ENCODE assay signal across 8 mouse cellular contexts in genomic region chr15:86202640-86203039, GRCm38 (mm10). TPM values are rescaled to one million over a fixed set of nuclear protein-coding genes. Genes with fewer than 3 reads are reported as not detected.
DNase-seq lines count a peak whose midpoint lies in the region; ATAC-seq and TF ChIP-seq lines count a peak whose summit lies in the region.

No protein-coding gene starts in this region.

- TF ChIP-seq POLR2A in lung, adult 2 months (IDR thresholded peaks at IDR 0.05; ENCODE audit: borderline replicate concordance, extremely low read depth, low read depth, low read length): 0 out of 2 replicates have a peak, but pooled peaks have one; percentile 9

- no peaks in the 10 kb centered on the region for H3K9me3 ChIP-seq in kidney, embryonic 15.5 days (replicated peaks)
- no peaks in the 10 kb centered on the region for H3K9me3 ChIP-seq in embryonic facial prominence, embryonic 10.5 days
- H3K9me3 ChIP-seq in stomach, embryonic 15.5 days: no peaks in the 10 kb centered on the region
- H3K9me3 ChIP-seq in forebrain, embryonic 12.5 days: no peaks in the 10 kb centered on the region

- no peak overlapping the region for H3K4me2 ChIP-seq in kidney, embryonic 15.5 days
- no peak overlapping the region for H3K4me2 ChIP-seq in stomach, embryonic 15.5 days
- no peak overlapping the region for H3K4me2 ChIP-seq in forebrain, embryonic 12.5 days

- TF ChIP-seq CTCF in lung, adult 2 months (IDR thresholded peaks at IDR 0.05; ENCODE audit: insufficient read depth, low read length): no peak

- H3K36me3 ChIP-seq in kidney, embryonic 15.5 days: no peaks in the 10 kb centered on the region
- H3K36me3 ChIP-seq in embryonic facial prominence, embryonic 10.5 days (replicated peaks): no peaks in the 10 kb centered on the region
- H3K36me3 ChIP-seq in stomach, embryonic 15.5 days: no peaks in the 10 kb centered on the region
- H3K36me3 ChIP-seq in forebrain, embryonic 12.5 days (replicated peaks): no peaks in the 10 kb centered on the region

- no peaks in the 10 kb centered on the region for H3K27me3 ChIP-seq in kidney, embryonic 15.5 days
- no peaks in the 10 kb centered on the region for H3K27me3 ChIP-seq in embryonic facial prominence, embryonic 10.5 days (replicated peaks; ENCODE audit: low read depth, poor library complexity, severe bottlenecking)
- H3K27me3 ChIP-seq in stomach, embryonic 15.5 days (replicated peaks): no peaks in the 10 kb centered on the region
- no peaks in the 10 kb centered on the region for H3K27me3 ChIP-seq in forebrain, embryonic 12.5 days

- 13% methylated on average over 6 of the region's 6 CpGs for WGBS in kidney, embryonic 15.5 days
- 48% methylated on average over 6 of the region's 6 CpGs for WGBS in embryonic facial prominence, embryonic 10.5 days
- WGBS in lung, adult 2 months: 19% methylated on average over 6 of the region's 6 CpGs
- WGBS in stomach, embryonic 15.5 days: 38% methylated on average over 6 of the region's 6 CpGs
- WGBS in forebrain, embryonic 12.5 days: 70% methylated on average over 6 of the region's 6 CpGs

- no peak overlapping the region for H3K9ac ChIP-seq in kidney, embryonic 15.5 days
- no peak overlapping the region for H3K9ac ChIP-seq in stomach, embryonic 15.5 days
- no peak overlapping the region for H3K9ac ChIP-seq in forebrain, embryonic 12.5 days

- H3K4me1 ChIP-seq in kidney, embryonic 15.5 days: peaks cover 54% of the 10 kb centered on the region
- peaks cover 23% of the 10 kb centered on the region for H3K4me1 ChIP-seq in embryonic facial prominence, embryonic 10.5 days
- H3K4me1 ChIP-seq in lung, adult 2 months (ENCODE audit: control insufficient read depth, insufficient read depth, low read length): peaks cover 32% of the 10 kb centered on the region
- H3K4me1 ChIP-seq in stomach, embryonic 15.5 days: peaks cover 8% of the 10 kb centered on the region; the same call in 1 of the 2 replicates
- peaks cover 5% of the 10 kb centered on the region; the same call in 1 of the 2 replicates for H3K4me1 ChIP-seq in forebrain, embryonic 12.5 days

- no peak for DNase-seq in kidney, adult 9 months
- DNase-seq in embryonic facial prominence, embryonic 10.5 days (ENCODE audit: low spot score): no peak
- DNase-seq in lung, adult 2 months: no peak
- DNase-seq in urinary bladder, postnatal 4 days (ENCODE audit: low spot score in 2 of 2): no peak
- DNase-seq in ovary, adult 18-20 months (ENCODE audit: low spot score): no peak

- 0 out of 2 replicates have a peak, but pooled peaks have one; percentile 19 for ATAC-seq in kidney, embryonic 15.5 days (replicated peaks; ENCODE audit: low FRiP score)
- ATAC-seq in stomach, embryonic 15.5 days (ENCODE audit: insufficient read depth, low FRiP score, low read depth): no peak
- no peak for ATAC-seq in forebrain, embryonic 12.5 days (ENCODE audit: low FRiP score)

- no peak overlapping the region for H3K27ac ChIP-seq in kidney, embryonic 15.5 days
- H3K27ac ChIP-seq in embryonic facial prominence, embryonic 10.5 days (replicated peaks): peak overlapping the region; percentile 27; the same call in 1 of the 2 replicates
- peak overlapping the region; percentile 51; the same call in 1 of the 2 replicates for H3K27ac ChIP-seq in stomach, embryonic 15.5 days
- H3K27ac ChIP-seq in forebrain, embryonic 12.5 days: no peak overlapping the region

- no peak overlapping the region for H3K4me3 ChIP-seq in kidney, embryonic 15.5 days (replicated peaks)
- no peak overlapping the region for H3K4me3 ChIP-seq in embryonic facial prominence, embryonic 10.5 days
- no peak overlapping the region for H3K4me3 ChIP-seq in lung, adult 2 months (replicated peaks; ENCODE audit: extremely low read depth, low read depth, low read length)
- no peak overlapping the region for H3K4me3 ChIP-seq in stomach, embryonic 15.5 days (replicated peaks)
- no peak overlapping the region for H3K4me3 ChIP-seq in forebrain, embryonic 12.5 days (replicated peaks)

RNA-seq across cellular contexts. Expression of gene Tbc1d22a, which starts 11.6 kb away (rescaled TPM):
- 13.1 and 13.8 TPM in 2 replicates for polyA plus RNA-seq in kidney, embryonic 15.5 days (2015; fragmentation: Nextera tagmentation; extraction: Ambion mirVana)
- polyA plus RNA-seq in embryonic facial prominence, embryonic 10.5 days (2016; fragmentation: Nextera tagmentation; extraction: Ambion mirVana): 11.2 and 11.9 TPM in 2 replicates
- polyA plus RNA-seq in lung, adult 2 months (2012; rRNA removed): 31.9 and 34.7 TPM in 2 replicates
- polyA plus RNA-seq in stomach, embryonic 15.5 days (2015; fragmentation: Nextera tagmentation; extraction: Ambion mirVana): 10.4 TPM in 2 replicates
- 9.1 and 9.4 TPM in 2 replicates for polyA plus RNA-seq in forebrain, embryonic 12.5 days (2016; fragmentation: Nextera tagmentation; extraction: Ambion mirVana)

RNA-seq across cellular contexts. Expression of gene Cerk, which starts 16.7 kb away (rescaled TPM):
- 12.1 and 12.4 TPM in 2 replicates for polyA plus RNA-seq in kidney, embryonic 15.5 days (2015; fragmentation: Nextera tagmentation; extraction: Ambion mirVana)
- 11.7 and 13.1 TPM in 2 replicates for polyA plus RNA-seq in embryonic facial prominence, embryonic 10.5 days (2016; fragmentation: Nextera tagmentation; extraction: Ambion mirVana)
- polyA plus RNA-seq in lung, adult 2 months (2012; rRNA removed): 38.2 and 40.8 TPM in 2 replicates
- 11.0 and 12.1 TPM in 2 replicates for polyA plus RNA-seq in stomach, embryonic 15.5 days (2015; fragmentation: Nextera tagmentation; extraction: Ambion mirVana)
- polyA plus RNA-seq in forebrain, embryonic 12.5 days (2016; fragmentation: Nextera tagmentation; extraction: Ambion mirVana): 24.1 and 24.9 TPM in 2 replicates

Comparison
In these comparisons a context has a peak if more than half of its experiments do, and no peak if none do; other contexts are left out.
1. H3K27ac ChIP-seq: peak in embryonic facial prominence, embryonic 10.5 days (single experiment) and stomach, embryonic 15.5 days (single experiment); none in kidney, embryonic 15.5 days (single experiment) and forebrain, embryonic 12.5 days (single experiment).